ENCODE assay signal across 8 mouse cellular contexts in the genomic region with DNA sequence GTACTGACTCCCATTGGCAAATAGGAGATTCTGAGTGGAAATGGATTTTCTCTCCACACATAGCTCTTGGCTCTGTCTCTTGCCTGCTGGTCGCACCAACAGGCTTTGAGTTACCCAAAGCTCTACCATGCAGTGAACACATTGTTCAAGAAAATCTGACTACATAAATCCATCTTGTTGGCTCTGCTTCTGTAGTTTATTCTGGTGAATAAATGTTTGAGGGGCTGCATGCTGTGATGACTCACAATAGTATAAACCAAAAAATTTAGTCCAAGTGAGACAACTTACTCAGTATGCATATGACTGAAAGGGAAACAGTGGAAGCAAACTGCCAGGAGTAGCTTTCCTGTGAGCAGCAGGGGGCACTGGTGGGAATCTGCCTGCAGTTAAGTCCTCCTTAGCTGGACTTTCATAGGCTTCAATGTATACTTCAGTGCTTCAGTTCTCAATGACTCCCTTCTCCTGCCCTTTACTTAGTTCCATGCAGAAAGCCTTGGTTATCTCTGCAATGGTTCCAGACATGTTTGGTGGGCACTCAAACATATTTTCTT.
A peak's percentile ranks its signal among the peaks of the same experiment; 100 is the strongest.
DNase-seq lines count a peak whose midpoint lies in the region.
"Had no signal": no experiment of that assay in that cellular context is flagged by ENCODE, and none has a peak within 500 bp of the region (broad histone marks: within the 10 kb centered on the region; RNA-seq: fewer than 3 reads in every experiment).

No protein-coding gene starts in this region.

- intact Hi-C loops in left cerebral cortex, postnatal 4 days (cut with DNase I): no loop called here

- DNase-seq in left cerebral cortex, postnatal 4 days: peak; percentile 12
- DNase-seq in left cerebral cortex, adult 11 months (ENCODE audit: low spot score): no peak
- DNase-seq in Muller cell, postnatal 12 days (ENCODE audit: inconsistent ontology term): peak; percentile 69
- peak; percentile 11 for DNase-seq in cerebellum, adult 11 months
- peak; percentile 7 for DNase-seq in embryo, embryonic 10.5 days (ENCODE audit: low spot score)
- no peak for DNase-seq in liver
- DNase-seq in right cerebral cortex, adult 2 months (ENCODE audit: low spot score in 2 of 2): no peak
- DNase-seq: lung, adult 18-20 months had no signal

Comparison
In these comparisons a context has a peak if more than half of its experiments do, and no peak if none do; other contexts are left out.
1. DNase-seq: peak in left cerebral cortex, postnatal 4 days (single experiment), Muller cell, postnatal 12 days (single experiment), cerebellum, adult 11 months (single experiment) and embryo, embryonic 10.5 days (single experiment); none in left cerebral cortex, adult 11 months (single experiment), liver (single experiment) and right cerebral cortex, adult 2 months (0 of 2).